Mouse (Mus musculus) stomach, embryonic 15.5 days (tissue): Measurements from ENCODE around the gene Zfp626. TPM values are rescaled to one million over a fixed set of nuclear protein-coding genes. Genes with fewer than 3 reads are reported as not detected.
"Not testable (repeated sequence)": the region's sequence is repeated elsewhere in the genome, so short reads cannot be mapped to it uniquely, and the experiment has no call there.

Source experiments
- ATAC-seq: fragments of 200-750 bp; cut with Nextera tagmentation; 2 replicates; pipeline ENCODE4 v1.8.0; 2017; ENCODE audit warnings: low read depth, moderate number of reproducible peaks, moderate TSS enrichment; ENCODE audit not compliant: insufficient read depth, low FRiP score
- H3K27ac ChIP-seq: fragments of 300-500 bp; sonication (generic); 2 replicates; pipeline ENCODE4 v1.5.1; 2015; ENCODE audit warnings: mild to moderate bottlenecking, inconsistent platforms
- H3K27me3 ChIP-seq: fragments of 300-500 bp; sonication (generic); replicated peaks from 2 replicates; pipeline ENCODE4 v1.6.1; 2015; ENCODE audit warnings: inconsistent platforms
- H3K36me3 ChIP-seq: fragments of 300-500 bp; sonication (generic); 2 replicates; pipeline ENCODE4 v1.6.1; 2015; ENCODE audit warnings: inconsistent platforms
- H3K4me1 ChIP-seq: fragments of 300-500 bp; sonication (generic); 2 replicates; pipeline ENCODE4 v1.6.1; 2015; ENCODE audit warnings: inconsistent platforms
- H3K4me2 ChIP-seq: fragments of 300-500 bp; sonication (generic); 2 replicates; pipeline ENCODE4 v1.6.1; 2015; ENCODE audit warnings: mild to moderate bottlenecking, inconsistent platforms
- H3K4me3 ChIP-seq: fragments of 300-500 bp; sonication (generic); replicated peaks from 2 replicates; pipeline ENCODE4 v1.5.1; 2015; ENCODE audit warnings: inconsistent platforms
- H3K9ac ChIP-seq: fragments of 300-500 bp; sonication (generic); 2 replicates; pipeline ENCODE4 v1.6.1; 2015; ENCODE audit warnings: inconsistent platforms
- H3K9me3 ChIP-seq: fragments of 300-500 bp; sonication (generic); 2 replicates; pipeline ENCODE4 v1.6.1; 2016; ENCODE audit warnings: inconsistent platforms
- WGBS: fragments of 180-500 bp; shearing (Covaris S2); methylation state at CpG from one replicate; pipeline ENCODE4 v1.1.7; 2015; 5-methylcytosine and 5-hydroxymethylcytosine counted together
- polyA plus RNA-seq: library from polyadenylated mRNA; unstranded; fragments of >200 nt; fragmentation: Nextera tagmentation; extraction: Ambion mirVana; gene quantifications from 2 replicates; pipeline ENCODE4 v1.2.1, GENCODE M21; 2015

Zfp626 gene
- polyA plus RNA-seq: 2.0 and 2.1 TPM in 2 replicates

DNA sequence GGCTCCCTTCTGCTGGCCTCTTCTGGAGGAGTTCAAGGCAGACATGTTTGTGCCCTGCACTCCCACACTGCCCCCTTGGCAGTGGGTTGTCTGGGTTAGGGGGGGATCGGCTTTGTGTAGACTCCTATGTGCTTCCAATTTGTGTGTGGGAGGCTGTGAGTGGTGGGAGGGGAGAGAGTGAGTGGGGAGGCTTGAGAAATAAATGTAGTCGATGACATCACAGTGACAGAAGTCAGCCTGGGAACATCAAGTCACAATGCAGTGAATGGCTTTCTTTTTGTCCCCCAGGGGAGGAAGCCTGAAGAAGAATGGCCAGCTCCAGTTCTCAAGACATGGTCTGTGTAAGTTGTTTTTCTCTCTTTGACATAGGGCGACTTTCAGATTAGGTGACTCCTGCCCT is at the start of gene Zfp626:
TSS of gene Zfp626 (plus strand) at position 301 of the 400 bp plus-strand sequence.
- not testable (repeated sequence) for H3K4me1 ChIP-seq, H3K9me3 ChIP-seq, H3K4me3 ChIP-seq, H3K9ac ChIP-seq, H3K4me2 ChIP-seq, H3K27me3 ChIP-seq, H3K27ac ChIP-seq, ATAC-seq
- H3K36me3 ChIP-seq: peaks cover 15% of the 10 kb centered on the region
- whole genome bisulfite sequencing: 92% methylated on average over 3 of the region's 3 CpGs

DNA sequence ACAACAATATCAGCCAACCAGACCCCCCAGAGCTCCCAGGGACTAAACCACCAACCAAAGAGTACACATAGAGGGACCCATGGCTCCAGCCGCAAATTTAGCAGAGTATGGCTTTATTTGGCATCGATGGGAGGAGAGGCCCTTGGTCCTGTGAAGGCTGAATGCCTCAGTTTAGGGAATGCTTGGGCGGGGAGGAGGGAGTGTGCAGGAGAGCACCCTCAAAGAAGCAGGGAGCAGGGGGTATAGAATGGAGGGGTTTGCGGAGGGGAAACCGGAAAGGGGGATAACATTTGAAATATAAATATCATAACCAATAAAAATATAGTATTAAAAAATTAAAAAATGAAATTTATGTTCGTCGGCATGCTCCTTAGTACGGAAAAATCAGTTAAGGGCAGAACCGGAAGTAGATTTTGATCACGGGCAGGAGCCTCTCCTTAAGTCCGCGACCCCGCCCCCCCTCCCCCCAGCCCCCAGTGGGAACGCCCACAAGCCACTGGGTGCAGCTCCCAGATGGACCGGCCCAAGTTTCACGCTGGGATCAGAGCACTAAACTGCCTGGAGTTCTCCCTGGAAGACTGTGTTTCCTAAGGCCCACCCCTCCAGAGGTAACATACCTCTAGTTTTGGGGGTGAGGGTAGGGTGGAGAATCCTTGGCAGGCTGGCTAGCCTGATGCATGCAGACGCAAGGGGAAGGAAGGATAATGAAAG is 41.7 kb upstream of the Zfp626 start:
- H3K4me2 ChIP-seq: peak overlapping the region; percentile 59
- H3K27me3 ChIP-seq: no peaks in the 10 kb centered on the region
- H3K9ac ChIP-seq: no peak overlapping the region
- H3K9me3 ChIP-seq: no peaks in the 10 kb centered on the region
- H3K4me3 ChIP-seq: peak overlapping the region; percentile 30
- no peaks in the 10 kb centered on the region for H3K36me3 ChIP-seq
- WGBS: 7% methylated on average over 16 of the region's 17 CpGs
- ATAC-seq: no peak
- H3K27ac ChIP-seq: no peak overlapping the region
- H3K4me1 ChIP-seq: no peaks in the 10 kb centered on the region

DNA sequence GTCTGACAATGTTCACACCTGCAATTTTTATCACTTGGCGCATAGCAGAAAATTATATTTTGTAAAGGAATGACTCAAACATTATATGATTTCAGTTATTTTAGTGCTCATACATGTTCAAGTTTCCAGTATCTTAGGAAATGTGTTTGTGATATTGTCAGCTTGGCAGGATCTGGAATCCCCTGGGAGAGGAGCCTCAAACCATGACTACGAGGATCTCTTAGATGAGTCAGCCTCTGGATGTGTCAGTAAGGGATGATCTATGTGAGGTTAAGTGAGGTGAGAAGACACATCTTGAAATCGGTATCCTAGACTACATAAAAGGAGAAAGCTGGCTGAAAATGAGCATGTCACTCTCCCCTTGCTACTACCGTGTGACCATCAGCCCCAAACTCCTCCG is 17.7 kb upstream of the Zfp626 start:
- Histone ChIP-seq H3K9ac (no peak overlapping the region), H3K4me2 (no peak overlapping the region), H3K4me3 (no peak overlapping the region), H3K36me3 (no peaks in the 10 kb centered on the region), H3K27me3 (no peaks in the 10 kb centered on the region), H3K4me1 (no peaks in the 10 kb centered on the region), H3K9me3 (no peaks in the 10 kb centered on the region), H3K27ac (no peak overlapping the region)
- ATAC-seq: no peak
- WGBS: 77% methylated on average over 5 of the region's 5 CpGs

DNA sequence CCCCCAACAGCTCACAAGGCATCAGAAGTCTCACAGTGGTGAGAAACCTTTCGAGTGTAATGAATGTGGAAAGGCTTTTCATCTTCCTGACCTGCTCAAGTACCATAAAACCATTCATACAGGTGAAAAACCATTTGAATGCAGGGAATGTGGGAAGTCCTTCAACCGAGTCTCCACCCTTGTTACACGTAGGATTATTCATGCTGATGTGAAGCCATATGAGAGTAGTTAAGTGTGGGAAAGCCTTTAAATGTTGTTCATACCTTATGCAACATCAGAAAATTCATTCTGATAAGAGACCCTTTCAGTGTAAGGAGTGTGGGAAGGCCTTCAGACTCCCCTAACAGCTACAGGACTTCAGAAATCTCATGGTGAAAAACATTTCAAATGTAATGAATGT is 13.1 kb upstream of the Zfp626 start:
- not testable (repeated sequence) for H3K27me3 ChIP-seq, H3K27ac ChIP-seq, H3K9me3 ChIP-seq, H3K4me1 ChIP-seq, H3K9ac ChIP-seq, H3K4me3 ChIP-seq, H3K4me2 ChIP-seq, H3K36me3 ChIP-seq, ATAC-seq
- WGBS: 50% methylated on average over 3 of the region's 3 CpGs

DNA sequence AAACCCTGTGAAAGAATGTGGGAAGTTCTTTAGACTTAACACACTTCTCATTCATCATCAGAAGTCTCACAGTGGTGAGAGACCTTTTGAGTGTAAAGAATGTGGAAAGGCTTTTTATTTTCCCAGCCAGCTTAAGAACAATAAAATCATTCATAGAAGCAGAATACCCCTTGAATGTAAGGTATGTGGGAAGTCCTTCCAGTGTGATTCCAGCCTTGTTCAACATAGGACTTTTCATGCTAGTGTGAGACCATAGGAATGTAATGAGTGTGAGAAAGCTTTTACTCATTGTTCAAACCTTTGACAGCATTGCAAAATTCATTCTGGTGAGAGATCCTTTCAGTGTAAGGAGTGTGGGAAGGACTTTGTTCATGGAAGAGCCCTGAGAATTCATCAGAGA is 12.4 kb upstream of the Zfp626 start:
- ATAC-seq: no peak
- no peak overlapping the region for H3K27ac ChIP-seq
- H3K4me3 ChIP-seq: no peak overlapping the region
- no peaks in the 10 kb centered on the region for H3K27me3 ChIP-seq
- H3K36me3 ChIP-seq: no peaks in the 10 kb centered on the region
- H3K9ac ChIP-seq: no peak overlapping the region
- no peak overlapping the region for H3K4me2 ChIP-seq
- 0 out of 2 replicates have a peak, but pooled peaks cover 5% of the 10 kb centered on the region for H3K4me1 ChIP-seq
- H3K9me3 ChIP-seq: no peaks in the 10 kb centered on the region

DNA sequence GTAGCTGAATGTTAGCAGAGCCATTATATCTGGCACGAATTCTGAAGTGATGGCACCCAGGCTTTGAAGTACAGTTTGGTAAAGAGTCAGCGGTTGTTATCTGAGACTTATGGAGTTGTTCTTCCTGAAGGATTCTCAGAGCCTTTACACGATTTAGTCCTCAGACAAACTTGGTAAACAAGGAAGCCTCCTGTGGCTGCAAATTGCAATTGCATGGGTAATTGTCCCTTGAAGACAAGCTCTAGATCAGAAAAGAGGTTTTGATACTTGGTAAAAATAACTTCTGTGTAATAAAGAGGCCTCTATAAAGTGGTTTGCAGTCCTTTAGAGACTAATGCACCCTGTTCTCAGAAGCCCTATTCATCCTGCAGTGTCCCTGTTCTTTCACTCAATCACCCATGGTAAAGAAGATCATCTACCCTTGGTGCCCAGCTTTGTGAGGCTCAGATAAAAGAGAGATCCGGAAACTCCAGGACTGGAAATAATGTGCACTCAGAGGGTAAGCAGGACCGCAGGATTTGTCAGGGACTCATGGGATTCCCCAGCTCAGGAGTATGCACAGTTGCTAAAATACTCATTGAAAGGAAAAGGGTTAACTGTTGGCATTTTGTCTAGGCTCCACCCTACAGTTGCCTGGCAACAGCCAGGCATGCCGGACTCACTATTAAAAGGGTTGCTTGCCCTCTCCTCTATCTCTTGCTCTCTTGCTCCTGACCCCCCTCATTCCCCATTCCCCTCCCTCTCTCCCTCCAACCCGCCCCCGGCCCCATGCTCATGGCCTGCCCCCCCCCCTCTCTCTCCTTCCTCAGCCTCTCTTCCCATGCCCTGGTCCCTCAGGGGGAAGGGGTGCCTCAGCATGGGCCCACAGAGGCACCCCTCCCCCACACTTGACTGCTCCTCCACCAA is 8.8 kb upstream of the Zfp626 start:
- Histone ChIP-seq H3K27ac (no peak overlapping the region), H3K4me3 (no peak overlapping the region), H3K27me3 (no peaks in the 10 kb centered on the region), H3K4me1 (0 out of 2 replicates have a peak, but pooled peaks cover 5% of the 10 kb centered on the region), H3K4me2 (peak overlapping the region; percentile 23), H3K36me3 (no peaks in the 10 kb centered on the region), H3K9me3 (no peaks in the 10 kb centered on the region), H3K9ac (no peak overlapping the region)
- peak; percentile 56; the same call in 1 of the 2 replicates for ATAC-seq
- WGBS: 27% methylated on average over 8 of the region's 8 CpGs

DNA sequence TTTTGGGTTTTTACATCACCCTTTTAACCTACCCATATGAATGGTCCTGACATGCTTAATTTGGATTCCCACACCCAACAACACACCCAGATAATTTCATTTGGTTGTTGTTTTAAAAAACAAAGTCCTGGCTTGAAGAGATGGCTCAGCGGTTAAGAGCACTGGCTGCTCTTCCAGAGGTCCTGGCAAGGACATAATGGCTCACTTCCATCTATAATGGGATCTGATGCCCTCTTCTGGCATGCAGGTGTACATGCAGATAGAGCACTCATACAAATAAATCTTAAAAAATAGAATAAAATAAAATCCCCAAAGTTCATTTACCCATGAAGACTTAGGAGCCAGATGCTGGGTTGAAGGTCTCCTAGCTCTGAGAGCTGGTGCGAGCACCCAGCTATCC is 5.9 kb upstream of the Zfp626 start:
- H3K9me3 ChIP-seq: no peaks in the 10 kb centered on the region
- no peaks in the 10 kb centered on the region for H3K27me3 ChIP-seq
- H3K36me3 ChIP-seq: no peaks in the 10 kb centered on the region
- no peak for ATAC-seq
- H3K4me1 ChIP-seq: 0 out of 2 replicates have a peak, but pooled peaks cover 8% of the 10 kb centered on the region
- no peak overlapping the region for H3K4me3 ChIP-seq
- WGBS: 46% methylated on average over 2 of the region's 2 CpGs
- no peak overlapping the region for H3K4me2 ChIP-seq
- H3K27ac ChIP-seq: no peak overlapping the region
- no peak overlapping the region for H3K9ac ChIP-seq

DNA sequence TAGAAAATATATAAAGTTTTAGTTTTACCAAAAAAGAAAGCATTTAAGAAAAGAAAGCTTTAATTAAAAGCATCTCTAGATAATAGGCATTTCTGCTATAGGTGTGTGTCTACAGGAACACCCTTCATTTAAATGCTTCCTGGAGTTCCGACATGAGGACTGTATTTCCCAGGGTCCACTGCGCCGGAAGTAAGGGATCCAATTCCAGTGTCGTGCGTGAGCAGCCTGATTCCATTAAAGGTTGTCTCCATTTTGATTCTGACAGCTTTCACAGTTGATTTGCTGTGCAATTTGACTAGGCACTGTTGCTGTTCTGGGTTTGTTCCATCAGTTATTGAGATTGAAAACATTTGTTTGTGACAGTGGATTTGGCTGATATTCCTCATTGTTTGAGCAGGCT is 4.0 kb upstream of the Zfp626 start:
- no peak overlapping the region for H3K9ac ChIP-seq
- no peaks in the 10 kb centered on the region for H3K27me3 ChIP-seq
- no peak overlapping the region for H3K27ac ChIP-seq
- 0 out of 2 replicates have a peak, but pooled peaks cover 8% of the 10 kb centered on the region for H3K4me1 ChIP-seq
- ATAC-seq: no peak
- H3K4me3 ChIP-seq: no peak overlapping the region
- no peaks in the 10 kb centered on the region for H3K9me3 ChIP-seq
- H3K4me2 ChIP-seq: no peak overlapping the region
- H3K36me3 ChIP-seq: no peaks in the 10 kb centered on the region
- 60% methylated on average over 5 of the region's 5 CpGs for WGBS

DNA sequence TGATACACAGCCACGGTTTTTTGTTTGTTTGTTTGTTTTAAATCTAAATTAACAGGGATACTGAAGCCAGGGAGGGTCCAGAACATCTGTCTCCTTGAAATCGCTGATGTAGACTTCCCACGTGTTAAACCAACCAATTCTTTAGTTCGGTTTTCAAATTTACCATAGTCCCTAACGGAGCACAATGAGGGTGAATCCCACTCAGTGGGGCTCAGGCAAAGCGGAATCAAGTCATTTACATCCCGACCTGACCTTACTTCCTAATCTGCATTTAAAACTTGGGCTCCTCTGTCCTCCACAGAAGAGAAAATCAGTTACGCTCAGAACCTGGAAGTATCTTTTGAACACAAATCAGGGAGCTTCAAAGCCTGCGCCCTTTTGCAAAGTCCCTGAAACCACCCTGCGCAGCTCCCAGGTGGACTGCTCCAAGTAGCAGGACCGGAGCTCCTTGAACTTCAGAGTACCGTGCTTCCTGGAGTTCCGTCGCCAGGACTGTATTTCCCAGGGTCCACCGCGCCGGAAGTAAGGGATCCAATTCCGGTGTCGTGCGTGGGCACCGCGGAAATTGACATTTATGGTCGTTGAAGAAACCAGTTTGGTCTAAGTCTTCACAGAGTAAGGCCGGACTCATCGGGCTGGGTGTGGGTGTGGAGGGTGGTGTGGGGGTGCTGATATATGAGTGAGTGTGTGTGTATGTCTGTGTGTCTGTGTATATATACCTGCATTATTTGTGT is 2.5 kb upstream of the Zfp626 start:
- peak; percentile 93 for ATAC-seq
- H3K36me3 ChIP-seq: peaks cover 7% of the 10 kb centered on the region; the same call in 1 of the 2 replicates
- H3K9ac ChIP-seq: peak overlapping the region; percentile 21
- H3K4me1 ChIP-seq: 0 out of 2 replicates have a peak, but pooled peaks cover 2% of the 10 kb centered on the region
- peak overlapping the region; percentile 61 for H3K4me2 ChIP-seq
- H3K4me3 ChIP-seq: peak overlapping the region; percentile 59
- H3K27ac ChIP-seq: peak overlapping the region; percentile 23; the same call in 1 of the 2 replicates
- no peaks in the 10 kb centered on the region for H3K27me3 ChIP-seq
- under 1% methylated on average over 25 of the region's 25 CpGs for WGBS
- H3K9me3 ChIP-seq: no peaks in the 10 kb centered on the region

DNA sequence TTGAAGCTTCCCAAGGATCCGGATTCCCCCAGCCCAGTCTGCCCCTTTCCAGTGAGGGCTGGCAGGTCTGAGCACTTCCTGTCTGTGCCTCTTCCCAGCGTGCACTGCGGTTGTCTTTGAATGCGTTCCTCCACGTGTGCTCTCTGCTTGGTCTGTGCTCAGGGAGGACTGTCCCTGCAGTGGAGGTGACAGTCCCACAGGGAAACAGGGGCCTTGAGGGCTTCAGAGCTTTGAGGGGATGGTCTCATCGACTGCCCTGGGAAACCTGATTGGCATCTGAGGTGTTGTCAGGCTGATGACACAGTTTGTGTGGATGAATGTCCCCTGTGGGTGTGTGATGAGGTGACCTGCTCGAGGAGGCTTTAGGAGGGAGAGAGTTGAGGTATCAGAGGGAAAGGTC is 309 bp downstream of the Zfp626 start:
- H3K27ac ChIP-seq, H3K9ac ChIP-seq, H3K4me2 ChIP-seq, H3K4me3 ChIP-seq, ATAC-seq, H3K9me3 ChIP-seq, H3K27me3 ChIP-seq, H3K4me1 ChIP-seq: not testable (repeated sequence)
- peaks cover 15% of the 10 kb centered on the region for H3K36me3 ChIP-seq
- WGBS: 78% methylated on average over 7 of the region's 7 CpGs

DNA sequence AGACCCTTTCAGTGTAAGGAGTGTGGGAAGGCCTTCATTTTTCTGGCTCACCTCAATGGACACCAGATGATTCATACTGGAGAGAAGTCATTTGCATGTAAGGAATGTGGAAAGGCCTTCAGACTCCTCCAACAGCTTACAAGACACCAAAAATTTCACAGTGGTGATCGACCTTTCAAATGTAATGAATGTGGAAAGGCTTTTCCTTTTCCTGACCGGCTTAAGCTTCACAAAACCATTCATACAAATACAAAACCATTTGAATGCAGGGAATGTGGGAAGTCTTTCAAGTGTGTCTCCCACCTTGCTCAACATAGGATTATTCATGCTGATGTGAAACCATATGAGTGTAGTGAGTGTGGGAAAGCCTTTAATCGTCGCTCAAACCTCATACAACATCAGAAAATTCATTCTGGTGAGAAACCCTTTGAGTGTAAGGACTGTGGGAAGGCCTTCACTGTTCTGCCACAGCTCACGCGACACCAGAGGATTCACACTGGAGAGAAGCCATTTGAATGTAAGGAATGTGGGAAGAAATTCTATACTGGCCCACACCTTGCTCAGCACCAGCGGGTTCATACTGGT is 11.6 kb downstream of the Zfp626 start:
- no peak overlapping the region for H3K4me3 ChIP-seq
- H3K27ac ChIP-seq: no peak overlapping the region
- 92% methylated on average over 7 of the region's 7 CpGs for WGBS
- peaks cover 11% of the 10 kb centered on the region for H3K36me3 ChIP-seq
- no peaks in the 10 kb centered on the region for H3K27me3 ChIP-seq
- H3K4me2 ChIP-seq: no peak overlapping the region
- H3K9ac ChIP-seq: no peak overlapping the region
- ATAC-seq: no peak
- no peaks in the 10 kb centered on the region for H3K4me1 ChIP-seq
- H3K9me3 ChIP-seq: no peaks in the 10 kb centered on the region
